Mouse (Mus musculus) midbrain, embryonic 16.5 days (tissue): ENCODE measurements around the gene Usp3. TPM values are rescaled to one million over a fixed set of nuclear protein-coding genes. Genes with fewer than 3 reads are reported as not detected.

Experiments used
- ATAC-seq: fragments of 200-750 bp; cut with Nextera tagmentation; 2 replicates; pipeline ENCODE4 v1.8.0; 2017; ENCODE audit warnings: moderate TSS enrichment
- H3K27ac ChIP-seq: fragments of 300-500 bp; sonication (generic); 2 replicates; pipeline ENCODE4 v1.5.1; 2014; ENCODE audit warnings: mild to moderate bottlenecking, low read length, mixed read lengths
- H3K27me3 ChIP-seq: fragments of 300-500 bp; sonication (generic); 2 replicates; pipeline ENCODE4 v1.6.1; 2014; ENCODE audit warnings: low read depth, low read length, mixed read lengths; ENCODE audit not compliant: control insufficient read depth, insufficient read depth
- H3K36me3 ChIP-seq: fragments of 300-500 bp; sonication (generic); 2 replicates; pipeline ENCODE4 v1.6.1; 2014; ENCODE audit warnings: mild to moderate bottlenecking, low read length, moderate library complexity, mixed read lengths; ENCODE audit not compliant: control insufficient read depth, insufficient read depth
- H3K4me1 ChIP-seq: fragments of 300-500 bp; sonication (generic); 2 replicates; pipeline ENCODE4 v1.6.1; 2014; ENCODE audit warnings: mild to moderate bottlenecking, low read length, mixed read lengths; ENCODE audit not compliant: control insufficient read depth, insufficient read depth
- H3K4me2 ChIP-seq: fragments of 300-500 bp; sonication (generic); 2 replicates; pipeline ENCODE4 v1.6.1; 2014; ENCODE audit warnings: mild to moderate bottlenecking, low read length, mixed read lengths
- H3K4me3 ChIP-seq: fragments of 300-500 bp; sonication (generic); 2 replicates; pipeline ENCODE4 v1.5.1; 2014; ENCODE audit warnings: low read depth, mild to moderate bottlenecking, low read length, moderate library complexity, mixed read lengths
- H3K9ac ChIP-seq: fragments of 300-500 bp; sonication (generic); 2 replicates; pipeline ENCODE4 v1.6.1; 2014; ENCODE audit warnings: low read depth, low read length, mixed read lengths
- H3K9me3 ChIP-seq: fragments of 300-500 bp; sonication (generic); replicated peaks from 2 replicates; pipeline ENCODE4 v1.6.1; 2014; ENCODE audit warnings: mild to moderate bottlenecking, low read length, mixed read lengths; ENCODE audit not compliant: control insufficient read depth, poor library complexity, severe bottlenecking
- WGBS: fragments of 180-500 bp; shearing (Covaris S2); extraction: QIAGEN DNeasy Blood & Tissue Kit; methylation state at CpG from one replicate; pipeline ENCODE4 v1.1.7; 2014; 5-methylcytosine and 5-hydroxymethylcytosine counted together
- polyA plus RNA-seq: library from polyadenylated mRNA; unstranded; fragments of >200 nt; fragmentation: Nextera tagmentation; extraction: Ambion mirVana; gene quantifications from 2 replicates; pipeline ENCODE4 v1.2.1, GENCODE M21; 2015

The Usp3 gene
- polyA plus RNA-seq, 1 experiment from 2014 or later, result 43.5 TPM

DNA sequence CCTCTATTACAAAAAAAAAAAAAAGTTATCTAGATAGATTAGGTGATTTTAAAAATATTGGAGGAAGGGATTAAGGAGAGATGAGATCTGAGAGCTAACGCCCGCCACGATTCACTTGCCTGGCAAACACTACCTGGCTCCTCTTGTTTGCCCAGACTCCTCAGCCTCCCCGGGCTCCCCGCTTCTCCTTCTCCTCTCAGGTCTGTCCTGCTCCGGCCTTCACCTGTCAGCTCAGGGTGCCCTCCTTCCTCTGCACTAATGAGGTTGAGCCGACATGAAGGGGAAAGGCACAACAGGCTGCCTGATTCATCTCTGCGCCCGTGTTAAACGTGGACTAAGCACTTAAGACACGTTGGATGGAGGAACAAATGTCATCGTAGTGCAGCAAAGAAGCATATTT lies 13.9 kb upstream of the Usp3 start:
- H3K27me3 ChIP-seq, result no peaks in the 10 kb centered on the region
- no peak overlapping the region for H3K27ac ChIP-seq
- no peaks in the 10 kb centered on the region for H3K9me3 ChIP-seq
- ATAC-seq, result no peak
- no peak overlapping the region for H3K4me3 ChIP-seq
- no peak overlapping the region for H3K9ac ChIP-seq
- WGBS, result 56% methylated on average over 12 of the region's 12 CpGs
- H3K4me2 ChIP-seq, result no peak overlapping the region
- H3K36me3 ChIP-seq, result no peaks in the 10 kb centered on the region
- peaks cover 6% of the 10 kb centered on the region for H3K4me1 ChIP-seq

DNA sequence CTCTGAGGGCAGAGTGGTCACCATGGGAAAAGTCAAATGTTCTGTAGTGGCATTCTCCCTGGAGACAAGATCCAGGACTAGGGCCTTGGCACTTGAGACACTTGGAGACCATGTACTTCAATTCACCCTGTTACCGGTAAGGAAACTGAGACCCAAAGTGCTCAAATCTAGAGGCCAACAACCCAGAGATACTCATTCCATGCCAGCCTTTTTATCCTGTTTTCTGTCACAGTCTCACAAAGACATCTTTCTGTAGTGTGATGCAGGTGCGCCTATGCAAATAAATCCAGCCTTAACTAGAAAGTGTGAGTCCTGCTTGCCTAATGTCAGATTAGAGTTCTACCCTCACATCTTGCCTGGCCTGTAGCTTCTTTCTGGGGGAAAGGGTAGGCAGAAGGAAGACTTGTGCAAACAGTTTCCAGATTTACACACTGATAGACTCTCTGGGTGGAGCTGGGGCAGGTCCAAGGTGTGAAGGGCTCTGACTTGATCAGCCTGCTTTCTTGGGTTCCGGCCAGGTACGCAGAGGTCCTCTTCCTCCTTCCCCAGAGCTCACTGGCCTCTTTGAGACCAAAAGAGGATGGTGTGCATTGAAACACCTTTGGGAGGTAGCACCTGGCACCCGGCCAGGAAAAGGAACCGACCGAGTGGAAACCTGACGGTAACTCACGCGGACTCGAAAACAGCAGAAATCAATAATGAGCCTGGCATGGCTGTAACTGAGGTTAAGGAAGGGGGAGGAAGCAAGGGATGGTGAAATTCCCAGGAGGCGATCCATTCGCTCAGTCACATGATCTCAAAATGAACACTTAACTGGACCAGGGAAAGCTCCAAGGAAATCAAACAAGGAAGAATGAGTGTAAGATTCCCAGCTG lies 13.2 kb upstream of the Usp3 start:
- Histone ChIP-seq H3K36me3 (no peaks in the 10 kb centered on the region), H3K9ac (no peak overlapping the region), H3K4me1 (no peaks in the 10 kb centered on the region; the same call in 1 of the 2 replicates), H3K9me3 (no peaks in the 10 kb centered on the region), H3K4me3 (no peak overlapping the region), H3K27ac (no peak overlapping the region), H3K4me2 (no peak overlapping the region), H3K27me3 (no peaks in the 10 kb centered on the region)
- WGBS, result 69% methylated on average over 13 of the region's 13 CpGs
- ATAC-seq, result no peak

DNA sequence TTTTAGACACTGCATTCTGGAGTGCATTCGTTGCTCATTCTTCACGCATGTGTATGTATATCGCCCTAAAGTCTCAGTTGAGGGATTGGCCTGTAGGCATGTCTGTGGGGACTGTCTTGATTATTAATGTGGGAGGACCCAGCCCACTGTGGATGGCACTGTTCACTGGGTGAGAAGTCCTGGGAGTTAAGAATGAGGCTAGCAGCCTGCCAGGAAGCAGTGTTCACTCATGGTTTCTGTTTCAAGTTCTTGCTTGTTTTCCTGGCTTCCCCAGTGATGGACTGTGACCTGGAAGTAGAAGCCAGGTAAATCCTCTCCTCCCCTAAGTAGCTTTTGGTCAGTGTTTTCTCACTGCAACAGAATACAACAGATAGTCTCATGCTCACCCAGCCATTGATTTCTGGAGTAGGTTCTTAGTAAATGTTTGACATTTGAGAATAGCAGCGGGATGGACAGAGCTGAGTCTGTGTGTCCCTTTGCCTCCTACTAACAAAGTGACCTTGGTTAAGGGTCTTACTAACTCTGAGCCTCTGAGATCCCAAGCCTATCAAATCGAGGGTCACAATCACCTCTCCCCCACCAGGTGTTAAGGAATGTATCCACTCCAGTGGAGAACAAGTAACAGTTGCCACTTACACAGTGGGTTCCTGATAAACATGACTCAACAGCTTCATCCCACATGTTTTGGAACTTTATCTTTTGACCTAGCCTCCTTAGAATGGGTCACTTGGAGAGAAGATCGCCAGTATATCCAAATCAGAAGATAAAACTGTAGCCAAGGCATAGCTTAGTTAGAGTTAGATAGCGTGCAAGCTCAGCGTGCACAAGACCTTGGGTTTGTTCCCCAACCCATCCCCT lies 11.6 kb upstream of the Usp3 start:
- Histone ChIP-seq H3K27ac (no peak overlapping the region), H3K4me2 (no peak overlapping the region), H3K27me3 (no peaks in the 10 kb centered on the region), H3K4me3 (no peak overlapping the region), H3K9me3 (no peaks in the 10 kb centered on the region), H3K9ac (no peak overlapping the region), H3K36me3 (no peaks in the 10 kb centered on the region), H3K4me1 (no peaks in the 10 kb centered on the region; the same call in 1 of the 2 replicates)
- ATAC-seq, result no peak
- WGBS, result 91% methylated on average over 8 of the region's 8 CpGs

DNA sequence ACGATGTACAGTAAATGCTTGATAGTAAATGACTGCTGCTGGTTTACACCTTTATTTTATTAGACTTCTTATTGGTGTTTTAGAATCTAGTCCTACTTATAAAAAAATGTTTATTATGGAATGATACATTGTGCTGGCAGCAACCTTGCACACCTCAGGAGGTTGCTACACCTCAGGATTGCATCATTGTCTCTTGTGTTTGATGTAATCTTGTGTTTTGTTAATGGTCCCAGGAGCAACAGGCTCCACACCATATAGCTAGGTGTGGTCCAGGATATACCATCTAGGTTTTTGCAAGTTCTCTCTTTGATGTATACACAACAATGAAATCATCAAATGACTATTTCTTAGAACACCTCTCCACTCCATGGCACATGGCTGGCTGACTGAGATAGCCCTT lies 11.0 kb upstream of the Usp3 start:
- no peaks in the 10 kb centered on the region; the same call in 1 of the 2 replicates for H3K4me1 ChIP-seq
- H3K4me2 ChIP-seq, result no peak overlapping the region
- H3K9me3 ChIP-seq, result no peaks in the 10 kb centered on the region
- no peak overlapping the region for H3K9ac ChIP-seq
- no peaks in the 10 kb centered on the region for H3K27me3 ChIP-seq
- no peak overlapping the region for H3K27ac ChIP-seq
- 92% methylated on average over 1 of the region's 1 CpGs for WGBS
- H3K4me3 ChIP-seq, result no peak overlapping the region
- ATAC-seq, result no peak
- no peaks in the 10 kb centered on the region for H3K36me3 ChIP-seq

GRCm38 (mm10) chr9:66601006-66601405 lies 8.1 kb upstream of the Usp3 start:
- no peaks in the 10 kb centered on the region for H3K9me3 ChIP-seq
- H3K27me3 ChIP-seq, result no peaks in the 10 kb centered on the region
- no peak overlapping the region for H3K27ac ChIP-seq
- no peak overlapping the region for H3K4me2 ChIP-seq
- H3K9ac ChIP-seq, result no peak overlapping the region
- H3K4me3 ChIP-seq, result no peak overlapping the region
- H3K4me1 ChIP-seq, result peaks cover 5% of the 10 kb centered on the region
- no peak for ATAC-seq
- WGBS, result 82% methylated on average over 2 of the region's 2 CpGs
- H3K36me3 ChIP-seq, result no peaks in the 10 kb centered on the region

DNA sequence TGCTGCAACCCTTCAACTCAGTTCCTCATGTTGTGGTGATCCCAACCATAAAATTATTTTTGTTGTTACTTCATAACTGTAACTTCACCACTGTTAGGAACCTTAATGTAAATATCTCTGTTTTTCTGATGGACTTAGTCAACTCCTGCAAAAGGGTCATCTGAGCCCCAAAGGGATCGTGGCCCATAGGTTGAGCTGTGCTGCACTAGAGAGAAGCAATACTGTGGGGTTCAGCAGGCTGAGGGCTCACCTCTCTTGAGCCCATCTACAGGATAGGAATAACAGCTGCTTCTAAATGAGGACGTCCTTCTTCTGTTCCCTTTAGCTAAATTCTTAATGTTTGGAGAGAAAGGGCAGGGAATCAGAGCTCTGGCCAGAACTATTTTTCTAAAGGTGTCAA lies 7.6 kb upstream of the Usp3 start:
- Histone ChIP-seq H3K4me2 (no peak overlapping the region), H3K9me3 (no peaks in the 10 kb centered on the region), H3K4me3 (no peak overlapping the region), H3K27ac (no peak overlapping the region), H3K27me3 (no peaks in the 10 kb centered on the region), H3K36me3 (no peaks in the 10 kb centered on the region), H3K4me1 (peaks cover 8% of the 10 kb centered on the region), H3K9ac (no peak overlapping the region)
- 86% methylated on average over 2 of the region's 2 CpGs for WGBS
- ATAC-seq, result no peak

DNA sequence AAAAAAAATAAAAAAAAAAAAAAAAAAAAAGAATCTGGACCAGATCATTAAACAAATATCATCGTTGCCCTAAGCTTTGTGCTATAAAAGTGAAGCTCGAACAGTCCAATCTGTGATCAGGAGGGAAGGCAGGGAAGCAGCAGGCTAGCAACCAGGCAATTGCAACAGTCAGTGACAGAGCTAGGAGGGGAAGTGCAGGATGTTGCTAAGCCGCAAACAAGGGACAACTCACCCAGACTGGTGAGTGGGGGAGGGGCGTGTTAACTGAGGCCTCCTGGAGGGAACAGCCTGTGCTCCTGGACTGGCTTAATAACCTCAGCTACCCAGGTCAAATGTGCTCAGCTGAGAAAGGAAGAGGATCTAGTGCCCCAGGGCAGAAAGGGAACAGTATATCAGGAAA lies 6.6 kb upstream of the Usp3 start:
- peaks cover 8% of the 10 kb centered on the region for H3K4me1 ChIP-seq
- no peak for ATAC-seq
- WGBS, result 8% methylated on average over 4 of the region's 4 CpGs
- H3K27ac ChIP-seq, result no peak overlapping the region
- no peaks in the 10 kb centered on the region for H3K27me3 ChIP-seq
- no peaks in the 10 kb centered on the region for H3K9me3 ChIP-seq
- no peak overlapping the region for H3K4me3 ChIP-seq
- no peak overlapping the region for H3K4me2 ChIP-seq
- H3K9ac ChIP-seq, result no peak overlapping the region
- no peaks in the 10 kb centered on the region for H3K36me3 ChIP-seq

DNA sequence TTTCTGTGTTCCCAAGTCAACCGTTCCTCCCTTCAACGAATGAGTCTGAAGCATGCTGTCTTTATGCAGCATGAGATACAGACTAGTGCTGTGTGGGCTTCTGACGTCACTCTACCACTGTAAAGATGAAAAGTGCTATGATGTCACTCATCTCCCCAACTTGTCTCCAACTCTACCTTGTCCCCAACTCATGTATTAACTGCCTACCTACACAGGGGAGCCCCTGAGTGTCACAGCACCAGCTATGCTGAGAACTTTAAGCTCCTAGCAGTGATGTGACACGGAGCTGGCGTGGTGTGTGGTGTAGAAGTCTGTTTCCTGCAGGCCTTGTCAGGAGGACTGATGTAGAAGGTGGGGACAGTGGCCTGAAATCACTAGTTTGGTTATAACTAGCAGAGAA lies 5.7 kb upstream of the Usp3 start:
- H3K4me3 ChIP-seq, result no peak overlapping the region
- H3K27ac ChIP-seq, result no peak overlapping the region
- H3K27me3 ChIP-seq, result peaks cover 4% of the 10 kb centered on the region; the same call in 1 of the 2 replicates
- no peak for ATAC-seq
- 52% methylated on average over 5 of the region's 5 CpGs for whole genome bisulfite sequencing
- no peaks in the 10 kb centered on the region for H3K9me3 ChIP-seq
- no peaks in the 10 kb centered on the region for H3K36me3 ChIP-seq
- H3K4me2 ChIP-seq, result no peak overlapping the region
- H3K9ac ChIP-seq, result no peak overlapping the region
- H3K4me1 ChIP-seq, result peaks cover 8% of the 10 kb centered on the region
